Mouse (Mus musculus) liver, embryonic 14.5 days (tissue): ENCODE results near the gene Lrfn4.

ENCODE experiments used
- CTCF ChIP-seq: IDR thresholded peaks from 2 replicates; pipeline ENCODE4 v1.5.1; 2016; ENCODE audit warnings: antibody characterized with exemption, low read depth, control low read depth
- EP300 ChIP-seq: IDR thresholded peaks from 2 replicates; pipeline ENCODE4 v1.6.1; 2016; ENCODE audit warnings: antibody characterized with exemption, low read depth

DNA sequence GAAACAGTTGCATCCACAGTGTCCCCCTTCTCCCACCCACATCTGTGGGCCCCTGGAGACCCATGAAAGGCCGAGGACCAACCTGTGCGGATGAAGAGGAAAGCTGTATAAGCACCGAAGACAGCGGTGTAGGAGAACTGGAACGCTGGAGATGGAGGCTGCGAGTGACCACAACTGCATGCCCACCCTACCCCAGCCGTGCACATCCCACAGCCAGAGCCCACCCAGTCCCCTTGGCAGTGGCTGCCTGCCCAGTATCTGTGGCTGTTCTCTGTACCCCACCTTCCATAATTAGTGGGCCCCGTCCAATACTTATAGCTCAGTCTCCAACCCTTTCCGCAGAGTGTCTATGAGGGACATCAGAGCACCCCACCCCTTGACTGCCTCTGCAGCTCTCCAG, 8.0 kb upstream of the Lrfn4 start:
- TF ChIP-seq CTCF (no peak), EP300 (no peak)
